9 mouse cellular contexts compared by ENCODE assay signal in genomic region chr17:25786280-25786679, GRCm38 (mm10). TPM values are rescaled to one million over a fixed set of nuclear protein-coding genes. Genes with fewer than 3 reads are reported as not detected.
A peak's percentile ranks its signal among the peaks of the same experiment; 100 is the strongest.
DNase-seq lines count a peak whose midpoint lies in the region; ATAC-seq and TF ChIP-seq lines count a peak whose summit lies in the region.
"Had no signal": no experiment of that assay in that cellular context is flagged by ENCODE, and none has a peak within 500 bp of the region (broad histone marks: within the 10 kb centered on the region; RNA-seq: fewer than 3 reads in every experiment).

TSS of gene Ccdc78 (plus strand) at chr17:25786580.

- peak within 1 kb of the TSS; percentile 70 for H3K9ac ChIP-seq in embryonic facial prominence, embryonic 15.5 days
- peak within 1 kb of the TSS; percentile 81 for H3K9ac ChIP-seq in intestine, embryonic 16.5 days (ENCODE audit: low read depth, low read length)
- peak within 1 kb of the TSS; percentile 89 for H3K9ac ChIP-seq in neural tube, embryonic 13.5 days

- TF ChIP-seq CTCF in lung, adult 2 months (IDR thresholded peaks at IDR 0.05; ENCODE audit: insufficient read depth, low read length), result no peak

- no peaks in the 10 kb centered on the region for H3K9me3 ChIP-seq in embryonic facial prominence, embryonic 15.5 days (replicated peaks)
- H3K9me3 ChIP-seq in intestine, embryonic 16.5 days (ENCODE audit: control insufficient read depth, low read length), result no peaks in the 10 kb centered on the region
- H3K9me3 ChIP-seq in neural tube, embryonic 13.5 days, result no peaks in the 10 kb centered on the region

- peaks cover 43% of the 10 kb centered on the region for H3K36me3 ChIP-seq in embryonic facial prominence, embryonic 15.5 days
- H3K36me3 ChIP-seq in intestine, embryonic 16.5 days (ENCODE audit: control insufficient read depth, insufficient read depth, low read length), result peaks cover 17% of the 10 kb centered on the region
- H3K36me3 ChIP-seq in neural tube, embryonic 13.5 days, result peaks cover 60% of the 10 kb centered on the region

- H3K27ac ChIP-seq in embryonic facial prominence, embryonic 15.5 days (replicated peaks), result peak within 1 kb of the TSS; percentile 90
- peak within 1 kb of the TSS; percentile 88 for H3K27ac ChIP-seq in intestine, embryonic 16.5 days (ENCODE audit: low read length)
- peak within 1 kb of the TSS; percentile 89 for H3K27ac ChIP-seq in neural tube, embryonic 13.5 days (replicated peaks)

- peaks cover 6% of the 10 kb centered on the region; the same call in 1 of the 2 replicates for H3K4me1 ChIP-seq in lung, adult 2 months (ENCODE audit: control insufficient read depth, insufficient read depth, low read length)
- H3K4me1 ChIP-seq in embryonic facial prominence, embryonic 15.5 days, result peaks cover 37% of the 10 kb centered on the region
- peaks cover 23% of the 10 kb centered on the region for H3K4me1 ChIP-seq in intestine, embryonic 16.5 days (ENCODE audit: control insufficient read depth, insufficient read depth, low read length)
- H3K4me1 ChIP-seq in neural tube, embryonic 13.5 days (replicated peaks), result peaks cover 36% of the 10 kb centered on the region

- WGBS in lung, adult 2 months, result 63% methylated on average over 3 of the region's 3 CpGs
- 80% methylated on average over 3 of the region's 3 CpGs for WGBS in embryonic facial prominence, embryonic 15.5 days
- WGBS in intestine, embryonic 16.5 days, result 81% methylated on average over 3 of the region's 3 CpGs
- WGBS in neural tube, embryonic 13.5 days, result 85% methylated on average over 3 of the region's 3 CpGs

- no peak for ATAC-seq in embryonic facial prominence, embryonic 15.5 days (ENCODE audit: insufficient number of reproducible peaks, low FRiP score, low TSS enrichment, low read depth)
- ATAC-seq in intestine, embryonic 16.5 days, result no peak
- no peak for ATAC-seq in neural tube, embryonic 13.5 days (ENCODE audit: low read depth)

- no peak for TF ChIP-seq POLR2A in lung, adult 2 months (IDR thresholded peaks at IDR 0.05; ENCODE audit: borderline replicate concordance, extremely low read depth, low read depth, low read length)

- DNase-seq in lung, adult 2 months, result no peak
- no peak for DNase-seq in lung, adult 18-20 months
- no peak for DNase-seq in frontal cortex, postnatal 36 days (ENCODE audit: low spot score in 2 of 2)
- DNase-seq in cerebellum, adult 11-12 months, result no peak
- no peak for DNase-seq in adrenal gland, postnatal 25 days
- DNase-seq: spleen, adult 18-20 months had no signal

- peak within 1 kb of the TSS; percentile 70 for H3K4me3 ChIP-seq in lung, adult 2 months (replicated peaks; ENCODE audit: extremely low read depth, low read depth, low read length)
- H3K4me3 ChIP-seq in embryonic facial prominence, embryonic 15.5 days (replicated peaks), result peak within 1 kb of the TSS; percentile 78
- peak within 1 kb of the TSS; percentile 79 for H3K4me3 ChIP-seq in intestine, embryonic 16.5 days (ENCODE audit: low read length)
- peak within 1 kb of the TSS; percentile 68 for H3K4me3 ChIP-seq in neural tube, embryonic 13.5 days

- peak within 1 kb of the TSS; percentile 69 for H3K4me2 ChIP-seq in embryonic facial prominence, embryonic 15.5 days (replicated peaks)
- peak within 1 kb of the TSS; percentile 90 for H3K4me2 ChIP-seq in intestine, embryonic 16.5 days (ENCODE audit: low read depth, low read length)
- H3K4me2 ChIP-seq in neural tube, embryonic 13.5 days, result peak within 1 kb of the TSS; percentile 95

- no peaks in the 10 kb centered on the region for H3K27me3 ChIP-seq in embryonic facial prominence, embryonic 15.5 days
- H3K27me3 ChIP-seq in intestine, embryonic 16.5 days (replicated peaks; ENCODE audit: control insufficient read depth, insufficient read depth, low read length), result no peaks in the 10 kb centered on the region
- no peaks in the 10 kb centered on the region for H3K27me3 ChIP-seq in neural tube, embryonic 13.5 days

RNA-seq across cellular contexts. Expression of gene Ccdc78, which starts in this region (rescaled TPM):
- polyA plus RNA-seq in lung, adult 2 months (2012; rRNA removed), result 14.0 and 15.6 TPM in 2 replicates
- 2.9 and 4.8 TPM in 2 replicates for polyA plus RNA-seq in embryonic facial prominence, embryonic 15.5 days (2015; fragmentation: Nextera tagmentation; extraction: Ambion mirVana)
- polyA plus RNA-seq in intestine, embryonic 16.5 days (2015; fragmentation: Nextera tagmentation; extraction: Ambion mirVana), result 0.16 and 0.27 TPM in 2 replicates
- polyA plus RNA-seq in neural tube, embryonic 13.5 days (2015; fragmentation: Nextera tagmentation; extraction: Ambion mirVana), result 0.33 and 0.39 TPM in 2 replicates
- total RNA-seq in adrenal gland, postnatal 25 days (2021), result not detected in 2 replicates
